Mouse (Mus musculus) thymus, adult 2 months (tissue): ENCODE measurements around the gene Emx1. TPM values are rescaled to one million over a fixed set of nuclear protein-coding genes. Genes with fewer than 3 reads are reported as not detected.

Source experiments
- DNase-seq: peaks from one replicate; pipeline ENCODE4 v3.0.0; 2021
- H3K27ac ChIP-seq: fragments of 200-500 bp; 2 replicates; pipeline ENCODE4 v1.5.1; 2012; ENCODE audit warnings: low read length, control low read depth; ENCODE audit not compliant: control insufficient read depth, insufficient read depth
- H3K27me3 ChIP-seq: fragments of 200-500 bp; 2 replicates; pipeline ENCODE4 v1.6.1; 2012; ENCODE audit warnings: mild to moderate bottlenecking, low read length, moderate library complexity, mixed read lengths; ENCODE audit not compliant: control insufficient read depth, insufficient read depth
- H3K36me3 ChIP-seq: fragments of 200-500 bp; 2 replicates; pipeline ENCODE4 v1.6.1; 2012; ENCODE audit warnings: mild to moderate bottlenecking, low read length, moderate library complexity; ENCODE audit not compliant: control insufficient read depth, insufficient read depth
- H3K4me1 ChIP-seq: fragments of 200-500 bp; replicated peaks from 2 replicates; pipeline ENCODE4 v1.6.1; 2012; ENCODE audit warnings: low read length; ENCODE audit not compliant: control insufficient read depth, insufficient read depth
- H3K4me3 ChIP-seq: fragments of 200-500 bp; 2 replicates; pipeline ENCODE4 v1.5.1; 2012; ENCODE audit warnings: mild to moderate bottlenecking, low read length, control low read depth, moderate library complexity; ENCODE audit not compliant: control insufficient read depth, insufficient read depth
- CTCF ChIP-seq: fragments of 200-500 bp; IDR thresholded peaks from 2 replicates; pipeline ENCODE4 v1.5.1; 2012; ENCODE audit warnings: mild to moderate bottlenecking, control low read depth, low read length, moderate library complexity, borderline replicate concordance; ENCODE audit not compliant: control insufficient read depth, poor library complexity, insufficient read depth; ENCODE audit errors: extremely low read depth
- POLR2A ChIP-seq: fragments of 200-500 bp; IDR thresholded peaks from 2 replicates; pipeline ENCODE4 v1.6.1; 2012; ENCODE audit warnings: mild to moderate bottlenecking, low read length, control low read depth, moderate library complexity; ENCODE audit not compliant: control insufficient read depth, poor library complexity, insufficient read depth; ENCODE audit errors: extremely low read depth
- WGBS: fragments of 180-500 bp; shearing (Covaris S2); methylation state at CpG from one replicate; pipeline ENCODE4 v1.1.7; 2018; 5-methylcytosine and 5-hydroxymethylcytosine counted together
- polyA plus RNA-seq: library from polyadenylated mRNA; depleted of rRNA; stranded (reverse); fragments of >200 nt; gene quantifications from 2 replicates; pipeline ENCODE4 v1.2.3, GENCODE M21; 2012

Gene Emx1
- polyA plus RNA-seq, 1 experiment, result 0.40 TPM

DNA sequence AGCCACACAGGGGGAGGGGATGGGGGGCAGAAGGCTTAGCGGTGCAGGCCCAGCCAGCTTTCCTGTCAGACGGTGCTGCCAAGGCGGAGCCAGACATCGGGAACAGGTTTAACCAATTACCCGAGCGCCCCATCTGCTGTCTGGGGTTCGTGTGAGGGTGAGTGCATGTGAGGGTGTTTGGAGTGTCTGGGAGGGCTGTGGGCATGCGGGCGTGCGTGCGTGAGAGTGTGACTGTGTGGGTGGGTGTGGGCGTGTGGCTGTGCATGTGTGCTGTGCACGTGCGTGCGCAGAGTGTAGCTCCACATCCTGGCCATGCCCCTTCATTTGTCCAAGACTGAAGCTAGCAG lies 19.7 kb downstream of the Emx1 start:
- no peak for TF ChIP-seq CTCF
- TF ChIP-seq POLR2A, result no peak
- Histone ChIP-seq H3K4me3 (no peak overlapping the region), H3K36me3 (no peaks in the 10 kb centered on the region), H3K27ac (no peak overlapping the region), H3K27me3 (no peaks in the 10 kb centered on the region), H3K4me1 (no peaks in the 10 kb centered on the region)
- no peak for DNase-seq
- WGBS, result 62% methylated on average over 15 of the region's 15 CpGs

DNA sequence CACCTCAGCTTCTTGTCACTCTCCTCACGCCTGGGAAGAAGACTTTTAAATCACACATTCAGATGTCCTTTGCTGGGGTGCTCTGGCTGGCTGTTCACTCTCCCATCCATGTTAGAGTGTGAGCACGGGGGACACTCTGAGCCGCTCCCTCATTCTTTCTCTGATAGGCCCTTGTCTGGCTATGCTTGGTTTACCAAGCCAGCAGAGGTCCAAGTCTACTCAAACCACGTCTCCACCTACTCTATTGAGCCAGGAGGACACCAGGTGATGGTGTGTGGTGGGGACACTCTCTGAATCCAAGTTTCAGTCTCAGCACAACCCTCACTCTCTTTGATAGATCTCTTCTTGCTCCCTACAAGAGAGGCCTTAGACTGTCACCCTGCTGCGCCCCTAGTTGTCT lies 20.1 kb downstream of the Emx1 start:
- no peak for TF ChIP-seq CTCF
- no peak for TF ChIP-seq POLR2A
- no peaks in the 10 kb centered on the region for H3K4me1 ChIP-seq

DNA sequence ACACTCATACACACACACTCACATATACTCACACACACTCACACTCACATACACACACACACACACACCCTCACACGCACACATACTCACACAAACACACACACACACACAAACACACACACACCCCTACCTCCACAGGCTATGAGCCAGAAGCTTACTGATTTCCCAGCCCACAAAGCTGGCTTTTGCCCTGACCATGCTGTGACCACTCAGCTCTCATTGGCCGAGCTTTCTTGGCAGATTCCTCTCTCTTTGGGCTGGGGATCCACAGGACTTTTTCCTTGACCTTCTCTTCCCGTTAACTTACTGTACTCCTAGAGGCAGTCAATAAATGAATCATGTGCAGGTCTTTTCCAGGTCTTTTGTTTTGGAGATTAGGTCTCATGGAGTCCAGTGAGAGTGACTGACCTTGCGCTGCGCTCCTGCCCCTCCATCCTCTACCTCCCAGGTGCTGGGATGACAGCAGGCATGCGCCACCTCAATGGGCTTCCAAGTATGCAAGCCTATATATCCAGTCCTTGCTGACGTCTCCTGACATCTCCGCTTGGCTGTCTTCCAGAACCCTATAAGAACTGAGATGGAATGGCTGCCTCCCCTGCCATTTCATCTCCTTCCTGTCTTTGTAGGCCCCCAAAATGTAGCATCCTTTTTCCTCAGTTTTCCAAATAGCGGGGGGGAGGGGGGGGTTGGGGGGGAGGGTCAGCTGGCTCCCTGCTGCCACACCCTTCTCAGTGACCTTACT lies 22.2 kb downstream of the Emx1 start:
- TF ChIP-seq CTCF, result no peak
- no peak for TF ChIP-seq POLR2A
- WGBS, result 86% methylated on average over 9 of the region's 9 CpGs
- no peaks in the 10 kb centered on the region for H3K27me3 ChIP-seq

More for the DNA sequence above, 20.1 kb downstream of the Emx1 start:
- H3K4me3 ChIP-seq, result no peak overlapping the region
- no peaks in the 10 kb centered on the region for H3K36me3 ChIP-seq
- WGBS, result 59% methylated on average over 5 of the region's 5 CpGs
- no peak overlapping the region for H3K27ac ChIP-seq
- no peak for DNase-seq
- no peaks in the 10 kb centered on the region for H3K27me3 ChIP-seq

DNA sequence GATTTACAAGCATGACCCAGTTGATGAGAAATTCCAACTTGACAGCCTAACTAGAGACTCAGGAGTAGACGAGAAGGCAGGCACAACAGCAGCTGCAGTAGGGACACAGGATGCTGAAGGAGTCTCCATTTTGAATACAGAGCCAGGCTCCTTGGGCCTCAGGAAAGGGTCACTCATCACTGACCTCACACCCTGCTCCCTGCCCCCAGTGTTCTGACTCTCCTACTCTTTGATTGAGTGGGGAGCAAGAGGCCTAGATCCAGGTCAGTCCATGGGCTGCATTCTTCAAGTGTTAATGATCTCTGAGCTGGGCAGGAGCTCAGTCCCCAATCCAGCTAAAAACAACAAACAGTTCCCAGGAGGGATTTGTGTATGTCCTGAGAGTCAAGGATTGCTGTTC lies 23.4 kb downstream of the Emx1 start:
- TF ChIP-seq POLR2A, result no peak
- TF ChIP-seq CTCF, result no peak
- 70% methylated on average over 1 of the region's 1 CpGs for WGBS
- H3K27me3 ChIP-seq, result no peaks in the 10 kb centered on the region
- H3K36me3 ChIP-seq, result no peaks in the 10 kb centered on the region
- DNase-seq, result no peak
- no peak overlapping the region for H3K27ac ChIP-seq
- H3K4me1 ChIP-seq, result no peaks in the 10 kb centered on the region
- no peak overlapping the region for H3K4me3 ChIP-seq

More for the DNA sequence above, 22.2 kb downstream of the Emx1 start:
- no peak overlapping the region for H3K4me3 ChIP-seq
- no peak overlapping the region for H3K27ac ChIP-seq
- no peaks in the 10 kb centered on the region for H3K36me3 ChIP-seq
- no peak for DNase-seq
- H3K4me1 ChIP-seq, result no peaks in the 10 kb centered on the region

DNA sequence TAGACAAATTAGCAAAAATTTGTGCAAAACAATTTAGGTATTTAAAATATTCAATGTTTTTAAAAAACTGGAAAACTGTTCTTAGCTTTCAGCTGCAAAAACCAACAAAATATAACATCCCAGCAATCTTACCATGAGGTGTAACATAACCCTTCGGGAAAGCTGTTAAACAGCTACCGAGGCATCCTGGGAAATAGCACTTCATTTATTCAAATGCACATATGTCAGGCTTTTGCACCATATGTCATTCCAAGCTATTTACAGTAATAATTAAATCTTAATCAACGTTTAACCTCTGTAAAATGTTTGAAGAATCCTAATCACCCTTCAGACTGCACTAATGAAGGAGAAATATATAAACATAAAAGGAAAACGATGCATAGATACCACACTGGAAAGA lies 31.0 kb downstream of the Emx1 start:
- 90% methylated on average over 4 of the region's 4 CpGs for WGBS
- TF ChIP-seq POLR2A (no peak), CTCF (no peak)
- no peak for DNase-seq
- no peak overlapping the region for H3K27ac ChIP-seq
- H3K4me1 ChIP-seq, result no peaks in the 10 kb centered on the region
- no peaks in the 10 kb centered on the region for H3K36me3 ChIP-seq
- no peaks in the 10 kb centered on the region for H3K27me3 ChIP-seq
- H3K4me3 ChIP-seq, result no peak overlapping the region

DNA sequence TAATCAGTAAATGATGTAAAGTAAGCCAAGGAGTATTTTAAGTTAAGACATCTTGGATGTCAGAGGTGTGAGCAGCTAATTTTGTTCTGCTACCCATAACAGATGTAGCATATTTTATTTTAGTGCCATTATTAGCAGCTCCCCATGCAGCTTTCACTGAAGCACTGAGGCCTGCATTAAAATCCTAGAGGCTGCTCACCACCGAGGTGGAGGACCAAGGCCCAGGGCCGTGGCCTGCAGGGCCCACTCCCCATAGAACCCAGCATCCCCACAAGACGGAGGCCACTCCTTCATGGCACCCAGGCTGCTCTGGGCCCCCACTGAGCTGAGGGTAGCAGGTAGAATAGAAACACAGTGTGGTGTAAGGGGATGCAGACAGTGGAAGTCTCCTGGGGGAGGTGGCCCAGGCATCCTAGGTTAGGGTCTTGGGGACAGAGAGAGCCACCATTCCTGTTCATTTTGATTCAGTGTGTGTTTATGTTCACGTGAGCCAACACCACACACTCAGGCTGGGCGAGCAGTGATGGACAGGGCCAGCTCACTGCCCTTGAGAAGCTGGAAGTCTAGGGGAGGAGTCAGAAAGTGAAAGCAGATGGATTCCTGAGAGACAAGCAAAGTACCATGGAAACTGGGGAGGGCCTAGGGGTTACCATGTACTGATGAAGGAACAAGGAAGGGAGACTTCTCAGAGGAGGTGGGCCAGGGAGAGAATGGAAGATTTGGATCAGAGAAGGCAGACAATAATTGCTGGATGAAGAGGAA lies 31.6 kb downstream of the Emx1 start:
- Histone ChIP-seq H3K4me1 (no peaks in the 10 kb centered on the region), H3K4me3 (no peak overlapping the region), H3K27me3 (no peaks in the 10 kb centered on the region), H3K27ac (no peak overlapping the region), H3K36me3 (no peaks in the 10 kb centered on the region)
- DNase-seq, result no peak
- 93% methylated on average over 5 of the region's 5 CpGs for WGBS
- TF ChIP-seq POLR2A, result no peak
